Mouse (Mus musculus) hindbrain, embryonic 15.5 days (tissue): Measurements from ENCODE around the gene Btn1a1. TPM values are rescaled to one million over a fixed set of nuclear protein-coding genes. Genes with fewer than 3 reads are reported as not detected.

Experiments
- ATAC-seq: fragments of 200-750 bp; cut with Nextera tagmentation; 2 replicates; pipeline ENCODE4 v1.8.0; 2017; ENCODE audit warnings: low read depth, moderate number of reproducible peaks, moderate TSS enrichment; ENCODE audit not compliant: low FRiP score
- H3K27ac ChIP-seq: fragments of 300-500 bp; sonication (generic); replicated peaks from 2 replicates; pipeline ENCODE4 v1.5.1; 2015; ENCODE audit warnings: mild to moderate bottlenecking, inconsistent platforms
- H3K27me3 ChIP-seq: fragments of 300-500 bp; sonication (generic); 2 replicates; pipeline ENCODE4 v1.6.1; 2015; ENCODE audit warnings: control low read depth, inconsistent platforms
- H3K36me3 ChIP-seq: fragments of 300-500 bp; sonication (generic); 2 replicates; pipeline ENCODE4 v1.6.1; 2015; ENCODE audit warnings: control low read depth, inconsistent platforms
- H3K4me1 ChIP-seq: fragments of 300-500 bp; sonication (generic); replicated peaks from 2 replicates; pipeline ENCODE4 v1.6.1; 2015; ENCODE audit warnings: control low read depth, inconsistent platforms
- H3K4me2 ChIP-seq: fragments of 300-500 bp; sonication (generic); 2 replicates; pipeline ENCODE4 v1.6.1; 2015; ENCODE audit warnings: moderate library complexity, mild to moderate bottlenecking, inconsistent platforms
- H3K4me3 ChIP-seq: fragments of 300-500 bp; sonication (generic); 2 replicates; pipeline ENCODE4 v1.5.1; 2015; ENCODE audit warnings: mild to moderate bottlenecking, inconsistent platforms
- H3K9ac ChIP-seq: fragments of 300-500 bp; sonication (generic); 2 replicates; pipeline ENCODE4 v1.6.1; 2015; ENCODE audit warnings: inconsistent platforms
- H3K9me3 ChIP-seq: fragments of 300-500 bp; sonication (generic); 2 replicates; pipeline ENCODE4 v1.6.1; 2016; ENCODE audit warnings: control low read depth, inconsistent platforms
- WGBS: fragments of 180-500 bp; shearing (Covaris S2); methylation state at CpG from one replicate; pipeline ENCODE4 v1.1.7; 2015; 5-methylcytosine and 5-hydroxymethylcytosine counted together
- polyA plus RNA-seq: library from polyadenylated mRNA; unstranded; fragments of >200 nt; fragmentation: Nextera tagmentation; extraction: Ambion mirVana; gene quantifications from 2 replicates; pipeline ENCODE4 v1.2.1, GENCODE M21; 2015

The Btn1a1 gene
- polyA plus RNA-seq: 0.17 TPM in 1 of 2 replicates, not detected in the other

- H3K4me2 ChIP-seq: peak within 1 kb of the TSS; percentile 90
- ATAC-seq: no peak
- H3K36me3 ChIP-seq: no peaks in the 10 kb centered on the region
- peak within 1 kb of the TSS; percentile 52 for H3K9ac ChIP-seq
- H3K9me3 ChIP-seq: no peaks in the 10 kb centered on the region
- no peaks in the 10 kb centered on the region for H3K27me3 ChIP-seq
- H3K27ac ChIP-seq: no peak within 1 kb of the TSS
- H3K4me3 ChIP-seq: peak within 1 kb of the TSS; percentile 65
- 1% methylated on average over 7 of the region's 7 CpGs for WGBS
- H3K4me1 ChIP-seq: peaks cover 21% of the 10 kb centered on the region
These were observed at the start of gene Btn1a1 for GRCm38 (mm10) chr13:23465600-23466109. Btn1a1 (minus strand) TSS chr13:23465901.

GRCm38 (mm10) chr13:23515281-23515680, 49.6 kb upstream of the Btn1a1 start:
- H3K9ac ChIP-seq: no peak overlapping the region
- ATAC-seq: no peak
- peaks cover 17% of the 10 kb centered on the region for H3K4me1 ChIP-seq
- no peaks in the 10 kb centered on the region for H3K36me3 ChIP-seq
- H3K9me3 ChIP-seq: no peaks in the 10 kb centered on the region
- WGBS: 76% methylated on average over 5 of the region's 5 CpGs
- no peak overlapping the region for H3K4me3 ChIP-seq
- no peak overlapping the region for H3K27ac ChIP-seq
- H3K4me2 ChIP-seq: no peak overlapping the region
- H3K27me3 ChIP-seq: no peaks in the 10 kb centered on the region

- H3K36me3 ChIP-seq: no peaks in the 10 kb centered on the region
- ATAC-seq: no peak
- 92% methylated on average over 1 of the region's 1 CpGs for WGBS
- H3K4me2 ChIP-seq: no peak overlapping the region
- H3K27ac ChIP-seq: no peak overlapping the region
- no peak overlapping the region for H3K9ac ChIP-seq
- H3K9me3 ChIP-seq: no peaks in the 10 kb centered on the region
- no peak overlapping the region for H3K4me3 ChIP-seq
- H3K27me3 ChIP-seq: no peaks in the 10 kb centered on the region
- H3K4me1 ChIP-seq: peaks cover 7% of the 10 kb centered on the region
These were observed 47.8 kb upstream of the Btn1a1 start for GRCm38 (mm10) chr13:23513517-23513916.

- no peak overlapping the region for H3K4me3 ChIP-seq
- H3K9me3 ChIP-seq: no peaks in the 10 kb centered on the region
- H3K4me1 ChIP-seq: peaks cover 10% of the 10 kb centered on the region; the same call in 1 of the 2 replicates
- no peak overlapping the region for H3K27ac ChIP-seq
- no peak overlapping the region for H3K9ac ChIP-seq
- no peaks in the 10 kb centered on the region for H3K36me3 ChIP-seq
- H3K4me2 ChIP-seq: no peak overlapping the region
- 42% methylated on average over 1 of the region's 1 CpGs for WGBS
- peaks cover 3% of the 10 kb centered on the region; the same call in 1 of the 2 replicates for H3K27me3 ChIP-seq
- no peak for ATAC-seq
These were observed 44.4 kb upstream of the Btn1a1 start for GRCm38 (mm10) chr13:23510127-23510526.

GRCm38 (mm10) chr13:23506819-23507515, 41.3 kb upstream of the Btn1a1 start:
- 21% methylated on average over 14 of the region's 14 CpGs for WGBS
- H3K27me3 ChIP-seq: peaks cover 3% of the 10 kb centered on the region; the same call in 1 of the 2 replicates

GRCm38 (mm10) chr13:23506351-23506750, 40.6 kb upstream of the Btn1a1 start:
- ATAC-seq: no peak
- Histone ChIP-seq H3K9ac (no peak overlapping the region), H3K4me3 (peak overlapping the region; percentile 9), H3K4me2 (peak overlapping the region; percentile 43), H3K9me3 (no peaks in the 10 kb centered on the region), H3K36me3 (no peaks in the 10 kb centered on the region), H3K27ac (no peak overlapping the region), H3K4me1 (peaks cover 12% of the 10 kb centered on the region; the same call in 1 of the 2 replicates), H3K27me3 (peaks cover 6% of the 10 kb centered on the region)
- WGBS: 6% methylated on average over 13 of the region's 13 CpGs

More at GRCm38 (mm10) chr13:23506819-23507515, 41.3 kb upstream of the Btn1a1 start:
- H3K9me3 ChIP-seq: no peaks in the 10 kb centered on the region
- peaks cover 12% of the 10 kb centered on the region; the same call in 1 of the 2 replicates for H3K4me1 ChIP-seq
- no peaks in the 10 kb centered on the region for H3K36me3 ChIP-seq
- H3K4me3 ChIP-seq: no peak overlapping the region
- H3K4me2 ChIP-seq: peak overlapping the region; percentile 43
- no peak for ATAC-seq
- H3K27ac ChIP-seq: no peak overlapping the region
- H3K9ac ChIP-seq: no peak overlapping the region

- H3K27me3 ChIP-seq: peaks cover 6% of the 10 kb centered on the region
- H3K27ac ChIP-seq: no peak overlapping the region
- no peak for ATAC-seq
- H3K4me2 ChIP-seq: peak overlapping the region; percentile 43
- H3K9ac ChIP-seq: no peak overlapping the region
- WGBS: 6% methylated on average over 14 of the region's 14 CpGs
- H3K4me3 ChIP-seq: peak overlapping the region; percentile 9
- no peaks in the 10 kb centered on the region for H3K9me3 ChIP-seq
- peaks cover 12% of the 10 kb centered on the region; the same call in 1 of the 2 replicates for H3K4me1 ChIP-seq
- no peaks in the 10 kb centered on the region for H3K36me3 ChIP-seq
These were observed 40.1 kb upstream of the Btn1a1 start for GRCm38 (mm10) chr13:23505662-23506345.

- Histone ChIP-seq H3K36me3 (no peaks in the 10 kb centered on the region), H3K9ac (no peak overlapping the region), H3K27me3 (peaks cover 14% of the 10 kb centered on the region), H3K4me1 (peaks cover 13% of the 10 kb centered on the region; the same call in 1 of the 2 replicates), H3K4me2 (peak overlapping the region; percentile 39), H3K27ac (no peak overlapping the region), H3K9me3 (no peaks in the 10 kb centered on the region), H3K4me3 (peak overlapping the region; percentile 12; the same call in 1 of the 2 replicates)
- ATAC-seq: 0 out of 2 replicates have a peak, but pooled peaks have one; percentile 39
- WGBS: 2% methylated on average over 9 of the region's 9 CpGs
These were observed 38.1 kb upstream of the Btn1a1 start for GRCm38 (mm10) chr13:23503797-23504196.

GRCm38 (mm10) chr13:23502916-23503315, 37.2 kb upstream of the Btn1a1 start:
- Histone ChIP-seq H3K4me3 (no peak overlapping the region), H3K27me3 (peaks cover 18% of the 10 kb centered on the region), H3K9ac (no peak overlapping the region), H3K36me3 (no peaks in the 10 kb centered on the region), H3K27ac (no peak overlapping the region), H3K4me1 (peaks cover 19% of the 10 kb centered on the region; the same call in 1 of the 2 replicates), H3K4me2 (no peak overlapping the region), H3K9me3 (no peaks in the 10 kb centered on the region)
- no peak for ATAC-seq
- WGBS: 41% methylated on average over 4 of the region's 4 CpGs

- no peak overlapping the region for H3K4me3 ChIP-seq
These were observed 36.4 kb upstream of the Btn1a1 start for GRCm38 (mm10) chr13:23502031-23502567.

GRCm38 (mm10) chr13:23501511-23501910, 35.8 kb upstream of the Btn1a1 start:
- Histone ChIP-seq H3K9ac (no peak overlapping the region), H3K27me3 (peaks cover 21% of the 10 kb centered on the region), H3K27ac (no peak overlapping the region), H3K9me3 (no peaks in the 10 kb centered on the region), H3K36me3 (no peaks in the 10 kb centered on the region), H3K4me1 (peaks cover 17% of the 10 kb centered on the region; the same call in 1 of the 2 replicates), H3K4me3 (no peak overlapping the region), H3K4me2 (peak overlapping the region; percentile 11; the same call in 1 of the 2 replicates)
- 33% methylated on average over 5 of the region's 5 CpGs for WGBS
- ATAC-seq: no peak

More at GRCm38 (mm10) chr13:23502031-23502567, 36.4 kb upstream of the Btn1a1 start:
- peaks cover 17% of the 10 kb centered on the region; the same call in 1 of the 2 replicates for H3K4me1 ChIP-seq
- no peaks in the 10 kb centered on the region for H3K9me3 ChIP-seq
- peak overlapping the region; percentile 11; the same call in 1 of the 2 replicates for H3K4me2 ChIP-seq
- ATAC-seq: no peak
- no peaks in the 10 kb centered on the region for H3K36me3 ChIP-seq
- no peak overlapping the region for H3K9ac ChIP-seq
- WGBS: 34% methylated on average over 9 of the region's 9 CpGs
- peaks cover 18% of the 10 kb centered on the region for H3K27me3 ChIP-seq
- no peak overlapping the region for H3K27ac ChIP-seq
